Mouse (Mus musculus): ENCODE results near the gene Stk32b.

Stk32b gene

DNA sequence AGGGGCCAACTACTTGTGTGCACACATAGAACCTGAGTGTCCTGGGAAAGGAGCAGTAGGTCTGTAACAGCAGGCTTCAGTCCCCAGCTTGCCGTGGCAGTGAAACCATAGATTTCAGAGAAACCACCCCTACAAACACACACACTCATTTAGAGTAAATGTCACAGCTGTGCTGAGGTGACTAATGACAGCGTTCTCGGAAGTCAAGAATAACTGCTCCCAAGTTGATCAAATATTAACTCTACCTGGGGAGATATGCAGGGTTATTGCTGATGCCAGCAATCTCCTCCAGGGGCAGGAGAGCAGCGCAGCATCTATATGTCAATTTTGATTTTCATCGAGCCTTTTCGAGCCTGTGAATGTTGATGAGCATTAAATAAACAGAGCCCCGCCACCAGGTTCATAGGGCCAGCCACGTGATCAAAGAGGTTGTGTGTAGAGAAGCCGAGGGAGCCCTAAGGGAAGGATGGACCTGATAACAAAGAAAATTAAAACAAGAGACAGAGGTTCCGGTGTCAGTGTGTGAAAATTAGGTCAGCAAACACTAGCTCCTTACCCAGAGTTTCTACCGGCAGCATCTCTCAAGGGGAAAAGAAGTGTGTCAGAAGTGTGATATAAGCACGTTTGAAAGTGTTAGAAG lies 210.0 kb downstream of the Stk32b start:
- no peak for DNase-seq

DNA sequence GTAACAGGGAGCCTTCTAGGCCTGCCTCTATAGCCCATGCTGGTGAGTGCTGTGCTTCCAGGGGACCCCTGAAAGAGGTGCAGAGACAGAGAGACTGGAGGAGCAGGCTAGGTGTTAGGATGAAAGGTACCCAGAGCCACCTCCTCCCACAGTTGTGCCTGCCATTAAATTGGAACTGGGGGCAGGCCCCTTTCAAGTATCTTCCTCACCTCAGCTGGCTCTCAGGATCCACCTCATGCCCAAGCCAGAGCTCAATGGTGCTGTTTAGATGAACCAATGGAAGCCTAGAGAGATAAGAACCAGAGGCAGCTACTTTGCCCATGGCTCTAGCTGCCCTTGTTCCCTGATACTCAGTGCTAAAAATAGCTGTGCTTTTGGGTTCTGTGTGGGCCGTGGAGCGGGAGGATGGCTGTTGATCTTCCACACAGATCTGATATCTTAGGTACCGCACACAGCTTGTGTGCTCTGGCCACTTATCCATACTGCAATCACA lies 221.9 kb downstream of the Stk32b start:
- DNase-seq = no peak

DNA sequence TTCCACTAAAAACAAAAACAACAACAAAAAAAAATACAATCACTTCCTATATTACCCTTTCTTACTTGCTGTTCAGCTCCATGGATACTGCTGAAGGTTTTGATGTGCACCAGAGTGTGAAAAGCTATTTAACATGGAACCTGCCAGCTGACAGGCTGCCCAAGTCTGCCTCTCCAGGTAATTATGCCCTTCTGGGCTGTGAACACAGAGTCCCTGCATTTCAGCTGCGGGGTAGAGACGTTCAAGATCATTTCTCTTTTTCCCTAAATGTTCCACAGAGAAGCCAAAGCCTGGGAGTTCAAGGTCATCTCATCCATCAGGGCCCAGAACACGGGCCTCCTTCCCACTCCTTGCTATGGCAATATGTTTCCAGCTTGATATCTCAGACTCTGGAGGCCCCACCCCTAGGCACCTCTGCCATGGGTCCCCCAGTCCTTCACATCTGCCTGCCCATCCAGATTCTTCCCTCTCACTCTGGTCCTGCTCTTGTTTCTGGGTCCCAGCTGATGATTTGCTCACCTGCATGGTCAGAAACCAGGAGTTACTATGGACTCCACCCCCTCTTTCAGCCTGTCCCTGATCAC lies 244.9 kb downstream of the Stk32b start:
- DNase-seq = no peak

DNA sequence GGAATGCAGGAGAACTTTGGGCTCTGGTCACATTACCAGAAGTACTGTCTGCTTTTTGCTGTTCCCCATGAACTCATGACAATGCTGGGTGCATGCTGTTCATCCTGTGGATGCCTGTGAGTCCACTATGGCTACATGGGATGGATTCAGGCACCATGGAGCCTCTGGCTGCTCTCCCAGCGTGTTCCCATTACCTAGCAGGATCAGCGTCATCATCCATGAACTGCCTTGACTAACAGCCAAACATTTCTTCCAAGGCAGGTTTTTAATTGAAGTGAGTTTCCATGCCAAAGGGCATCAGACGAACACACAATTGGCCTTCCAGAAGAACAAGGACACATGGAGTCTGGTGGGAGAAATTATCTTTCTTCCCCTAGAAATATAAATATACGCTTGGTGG lies 245.4 kb downstream of the Stk32b start:
- DNase-seq = no peak

DNA sequence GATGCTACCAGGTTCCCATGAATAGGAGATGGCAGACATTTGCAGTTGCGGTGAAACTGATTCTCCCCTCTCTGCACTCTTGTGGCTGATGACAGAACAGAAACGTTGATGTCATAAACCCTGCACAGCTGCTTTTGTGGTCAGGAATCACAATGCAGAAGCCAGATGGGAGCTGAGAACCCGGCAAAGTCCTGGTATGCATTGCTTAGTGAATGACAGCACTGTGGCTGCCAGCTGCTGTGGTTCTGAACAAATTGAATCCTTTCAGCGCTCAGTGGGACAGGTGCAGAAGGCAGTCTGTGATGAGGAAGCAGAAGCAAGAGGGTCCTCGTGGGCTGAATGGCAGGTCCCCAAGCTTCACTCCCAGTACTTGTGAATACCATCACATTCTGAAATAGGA lies 247.9 kb downstream of the Stk32b start:
- no peak for DNase-seq

DNA sequence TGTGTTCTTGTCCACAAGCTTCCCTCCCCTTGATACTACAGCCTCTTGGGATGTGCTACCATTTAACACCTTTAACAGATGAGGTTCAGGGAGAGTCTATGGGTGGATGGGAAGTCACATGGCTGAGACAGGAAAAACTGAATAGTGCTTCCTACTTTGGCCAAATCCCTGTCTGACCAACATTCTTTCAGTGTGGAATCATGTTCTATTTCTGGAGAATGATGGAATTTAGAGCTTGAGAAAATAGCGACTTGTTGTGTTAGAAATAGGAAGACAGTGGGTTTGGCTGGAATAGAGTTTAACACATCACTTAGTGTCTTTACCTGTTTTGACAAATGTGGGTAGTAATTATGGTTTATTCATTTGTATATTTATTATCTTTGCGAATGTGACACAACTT lies 249.3 kb downstream of the Stk32b start:
- DNase-seq = no peak

DNA sequence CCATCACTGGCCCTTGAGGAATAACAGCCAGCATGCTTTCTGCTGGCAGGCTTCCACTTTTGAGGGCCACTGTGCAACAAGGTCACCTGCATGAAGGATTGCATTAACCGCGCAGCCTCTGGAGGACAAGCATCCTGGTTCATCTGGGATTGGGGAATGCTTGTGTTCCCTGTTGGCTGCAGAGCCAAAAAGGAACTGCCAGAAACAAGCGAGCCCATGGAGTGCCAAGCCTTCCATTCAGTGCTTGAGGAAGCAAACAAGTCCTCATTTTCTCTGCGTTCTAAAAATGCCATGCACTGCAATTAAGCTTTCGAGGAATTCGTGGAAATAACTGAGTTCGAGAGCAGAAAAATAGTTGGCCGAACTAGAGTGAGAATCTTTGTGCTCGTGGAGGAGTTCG lies 251.5 kb downstream of the Stk32b start:
- DNase-seq = no peak

DNA sequence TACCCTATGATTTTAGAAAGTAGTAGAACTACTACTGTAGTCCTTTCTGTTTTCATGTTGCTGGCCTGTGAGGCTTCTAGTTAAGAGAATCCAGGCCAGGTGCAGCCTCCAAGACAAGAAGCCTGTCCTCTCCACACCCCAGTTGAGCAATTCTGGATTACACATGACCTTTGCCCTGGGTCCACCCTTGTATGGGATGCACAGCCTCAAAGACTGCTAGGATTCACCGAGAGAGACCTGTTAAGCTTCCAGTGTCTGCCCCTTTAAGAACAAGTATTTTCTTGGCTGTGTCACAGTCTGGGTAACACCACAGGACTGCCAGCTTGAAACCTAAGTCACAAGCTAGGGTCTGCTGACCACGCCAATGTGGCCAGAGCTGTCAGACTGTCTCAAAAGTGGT lies 258.7 kb downstream of the Stk32b start:
- no peak for DNase-seq

DNA sequence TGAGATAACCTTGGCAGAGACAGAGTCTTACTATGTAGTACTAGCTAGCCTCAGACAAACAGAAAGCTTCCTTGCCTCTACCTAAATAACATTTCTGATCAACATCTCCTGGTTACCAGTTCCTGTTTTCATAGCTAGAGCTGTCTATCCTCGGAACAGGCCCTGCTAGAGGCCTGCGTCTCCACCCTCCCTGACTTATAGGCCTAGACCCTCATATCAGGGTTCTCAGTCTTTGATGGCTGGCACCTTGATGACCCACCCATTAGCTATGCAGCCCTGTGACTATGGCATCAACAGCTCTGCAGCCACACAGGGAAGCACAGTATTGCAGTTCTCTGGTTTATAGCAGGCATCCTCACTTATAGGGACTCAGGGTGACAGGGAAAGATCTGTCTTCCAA lies 259.1 kb downstream of the Stk32b start:
- no peak for DNase-seq

DNA sequence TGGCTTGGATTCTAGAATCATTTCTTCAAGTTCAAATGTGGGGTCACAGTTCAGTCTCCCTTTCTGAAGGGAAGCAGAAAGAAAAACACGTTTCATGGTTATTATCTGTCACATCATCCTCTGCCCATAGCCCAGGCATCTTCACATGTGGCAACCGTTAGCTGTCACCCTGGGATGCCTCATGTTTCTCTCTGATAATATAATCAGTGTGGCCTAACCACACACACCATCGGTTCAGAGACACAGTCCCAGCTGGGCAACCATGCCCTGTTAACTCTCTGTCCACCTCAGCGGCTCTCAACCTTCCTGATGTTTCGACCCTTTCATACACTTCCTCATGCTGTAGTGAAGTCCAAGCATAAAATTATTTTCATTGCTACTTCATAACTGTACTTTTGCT lies 259.8 kb downstream of the Stk32b start:
- DNase-seq = no peak

DNA sequence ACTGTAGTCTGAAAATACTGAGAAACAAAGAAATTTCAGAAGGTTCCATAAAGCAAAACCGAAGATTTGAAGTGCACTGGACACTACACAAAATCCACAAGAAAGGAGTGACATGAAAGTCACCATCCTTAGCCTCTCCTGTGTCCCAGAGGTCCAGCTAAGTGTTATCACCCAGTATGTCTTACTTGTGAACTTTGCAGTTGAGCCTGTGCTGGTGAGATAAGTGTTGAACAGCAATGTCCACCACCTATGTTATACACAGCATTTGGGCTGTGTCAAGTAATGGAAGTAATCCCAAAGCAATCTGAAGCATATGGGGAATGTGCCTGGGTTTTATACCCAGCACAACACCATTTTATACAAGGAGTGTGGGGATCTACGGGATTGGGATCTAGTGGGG lies 260.4 kb downstream of the Stk32b start:
- DNase-seq = no peak

DNA sequence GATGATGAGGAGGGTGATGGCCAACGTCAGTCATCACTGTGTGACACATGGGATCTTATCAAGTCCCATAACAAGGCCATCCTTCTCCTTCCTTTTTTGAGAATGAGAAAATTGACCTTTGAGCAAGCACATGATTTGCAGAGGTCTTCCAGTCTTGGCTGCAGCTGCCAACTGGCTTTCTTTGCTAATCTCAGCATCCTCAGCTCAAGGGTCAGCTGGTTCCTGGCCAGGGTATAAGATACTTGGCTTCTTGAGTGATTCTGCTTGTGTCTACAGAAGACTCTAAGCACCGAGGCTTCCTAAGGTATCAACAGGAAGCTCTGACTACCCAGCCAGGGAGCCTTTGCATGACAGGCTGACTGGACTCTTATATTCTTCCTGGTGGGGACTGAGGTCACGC lies 269.4 kb downstream of the Stk32b start:
- DNase-seq = no peak

DNA sequence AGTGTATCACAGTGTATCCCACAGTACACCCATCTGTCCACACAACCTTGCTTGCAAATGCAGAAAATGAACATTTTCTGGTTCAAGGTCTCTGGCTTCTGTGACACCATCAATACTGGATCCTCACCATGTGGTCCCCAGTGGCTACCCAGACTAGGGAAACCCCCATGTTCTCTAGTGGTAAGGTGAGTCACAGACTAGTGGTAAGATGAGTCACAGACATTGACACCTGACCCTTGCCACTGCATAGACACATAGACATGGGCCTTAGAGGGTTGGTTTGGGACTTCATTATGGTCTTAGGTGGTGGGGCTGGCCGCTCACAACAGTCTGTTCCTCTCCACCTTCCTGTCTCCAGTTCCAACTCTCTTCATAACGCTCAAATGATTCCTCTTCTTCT lies 274.2 kb downstream of the Stk32b start:
- DNase-seq = no peak

DNA sequence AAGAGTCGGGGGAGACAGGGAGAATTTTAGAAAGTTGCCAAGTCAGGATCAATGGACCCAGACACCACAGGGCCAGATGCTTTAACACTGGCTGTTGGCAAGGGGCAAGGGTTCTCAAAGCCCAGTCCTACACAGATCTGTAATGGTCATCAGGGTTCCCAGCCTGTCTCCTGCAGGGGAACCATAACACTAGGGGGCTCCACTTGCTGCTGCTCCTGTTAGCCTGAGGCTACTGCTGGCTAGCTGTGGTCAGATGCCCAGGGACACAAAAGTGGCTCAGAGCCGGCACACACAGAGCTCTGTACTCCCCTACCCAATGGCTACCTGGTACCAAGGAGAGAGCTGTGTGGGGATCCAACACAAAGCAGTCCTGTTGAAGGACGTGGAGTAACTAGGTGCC lies 281.6 kb downstream of the Stk32b start:
- DNase-seq = no peak

DNA sequence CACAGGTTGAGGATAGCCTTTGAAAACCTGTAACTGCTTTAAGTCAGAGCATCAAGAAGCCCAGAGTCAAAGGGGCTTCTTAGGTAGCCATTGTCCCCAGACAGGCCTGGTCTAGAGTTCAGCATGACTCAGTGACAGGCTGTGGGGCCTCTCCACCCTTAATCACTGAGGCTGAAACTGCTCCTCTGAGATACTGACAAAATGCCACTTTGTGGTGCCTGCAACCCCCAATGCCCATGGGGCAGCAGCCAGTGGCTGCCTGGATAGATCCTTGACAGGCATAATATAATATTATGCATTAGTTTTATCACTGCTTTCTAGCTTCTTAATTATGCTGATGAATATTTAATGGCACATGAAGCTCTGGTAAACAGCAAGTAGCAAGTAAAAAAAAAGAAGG lies 289.8 kb downstream of the Stk32b start:
- DNase-seq = no peak

DNA sequence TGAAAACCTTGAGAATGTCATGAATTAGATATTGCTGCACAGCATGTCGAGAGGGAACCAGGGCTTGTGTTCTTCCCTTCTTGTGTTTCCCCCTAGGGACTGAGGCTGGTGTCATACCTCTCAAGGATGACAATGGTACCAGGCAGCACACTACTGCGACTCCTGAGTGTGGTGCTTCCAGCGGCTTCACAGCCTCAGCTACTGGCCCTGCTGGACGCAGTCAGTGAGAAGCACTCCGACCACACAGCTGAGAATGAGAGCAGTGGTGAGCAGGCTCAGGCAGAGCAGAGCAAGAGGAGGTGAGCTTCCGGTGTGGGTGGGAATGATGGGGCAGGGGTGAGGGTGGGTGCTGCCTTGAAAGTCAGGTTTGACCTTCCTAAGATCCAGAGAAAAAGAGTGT lies 297.9 kb downstream of the Stk32b start:
- no peak for DNase-seq
